Mouse (Mus musculus): ENCODE measurements around the gene Crygn.
A peak's percentile ranks its signal among the peaks of the same experiment; 100 is the strongest.

Gene Crygn

DNA sequence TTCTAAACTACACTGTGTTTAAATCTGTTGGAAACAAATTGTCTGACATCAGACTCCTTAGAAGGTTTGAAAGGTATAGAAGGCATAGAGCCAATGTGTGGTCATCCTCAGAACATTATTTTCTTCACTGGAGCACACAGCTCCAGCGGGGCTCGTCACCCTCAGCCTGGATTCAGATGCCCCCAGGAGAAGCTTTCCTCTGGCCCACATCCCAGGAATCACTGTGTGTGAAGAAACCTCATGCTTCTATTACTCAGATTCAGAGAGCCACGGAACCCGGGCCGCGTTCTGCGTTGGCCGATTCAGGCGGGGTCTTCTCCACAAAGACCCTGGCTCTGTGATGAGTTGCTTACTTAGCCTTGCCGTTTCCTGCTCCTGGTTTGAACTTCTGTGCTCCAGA is 13.9 kb downstream of the Crygn start:
- DNase-seq, result no peak

DNA sequence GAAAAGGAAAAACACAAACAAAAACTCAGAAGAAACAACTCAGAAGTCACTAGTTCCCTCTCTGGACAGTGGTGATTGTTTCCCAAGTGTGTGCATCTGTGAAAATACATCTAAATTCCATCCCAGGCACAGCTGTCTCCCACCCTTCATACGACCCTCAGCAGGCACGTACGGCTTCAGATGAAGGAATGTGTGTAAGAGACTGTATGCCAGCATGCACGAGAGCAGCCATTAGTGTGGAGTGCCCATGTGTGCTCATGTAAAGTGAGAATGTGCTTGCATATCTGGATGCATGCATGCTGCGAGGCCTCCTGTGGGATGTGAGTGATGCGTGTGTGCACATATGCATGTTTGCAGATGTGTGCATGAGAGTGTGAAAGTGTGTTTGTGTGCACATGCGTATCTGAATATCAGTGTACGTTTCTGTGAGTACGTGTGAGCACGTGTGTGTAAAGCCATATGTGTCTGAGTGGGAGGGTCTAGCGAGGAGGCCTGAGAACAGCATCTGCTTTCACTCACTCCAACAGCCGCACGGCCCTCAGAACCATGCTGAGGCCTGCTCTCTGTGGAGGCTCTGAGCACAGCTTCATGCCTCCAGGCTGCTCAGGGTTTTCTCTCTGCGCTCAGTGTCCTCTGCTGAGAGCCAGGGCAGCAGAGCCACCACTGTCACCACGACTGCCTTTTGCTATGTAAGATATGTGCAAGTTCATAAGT is 16.5 kb downstream of the Crygn start:
- DNase-seq, result no peak

DNA sequence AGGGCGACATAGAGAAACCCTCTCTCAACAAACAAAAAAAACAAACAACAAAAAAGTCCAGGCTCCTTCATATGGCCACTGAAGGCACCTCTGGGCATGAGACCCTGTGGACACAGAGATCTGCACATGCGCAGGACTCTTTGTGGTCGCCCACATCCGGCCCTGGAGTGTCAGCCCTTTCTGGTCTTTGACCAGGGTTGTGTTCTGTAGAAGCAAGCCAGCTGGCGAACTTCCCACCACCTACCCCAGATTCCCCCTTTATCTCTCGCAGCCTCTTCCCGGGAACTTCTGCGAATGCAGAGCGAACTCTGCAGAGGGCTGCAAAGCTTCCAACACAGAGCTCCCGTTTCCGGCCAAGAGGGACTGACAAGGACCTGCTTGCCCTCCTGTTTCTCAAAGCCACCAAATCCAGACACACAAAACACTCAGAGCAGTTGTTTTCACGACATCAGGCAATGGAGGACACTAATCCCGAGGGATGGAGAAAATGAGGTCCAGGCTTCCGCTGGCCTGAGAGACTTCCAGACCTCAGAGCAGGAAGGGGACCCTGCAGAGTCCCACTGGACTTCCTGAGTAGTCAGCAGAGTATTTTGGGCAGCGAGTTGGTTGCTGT is 18.6 kb downstream of the Crygn start:
- no peak for DNase-seq

DNA sequence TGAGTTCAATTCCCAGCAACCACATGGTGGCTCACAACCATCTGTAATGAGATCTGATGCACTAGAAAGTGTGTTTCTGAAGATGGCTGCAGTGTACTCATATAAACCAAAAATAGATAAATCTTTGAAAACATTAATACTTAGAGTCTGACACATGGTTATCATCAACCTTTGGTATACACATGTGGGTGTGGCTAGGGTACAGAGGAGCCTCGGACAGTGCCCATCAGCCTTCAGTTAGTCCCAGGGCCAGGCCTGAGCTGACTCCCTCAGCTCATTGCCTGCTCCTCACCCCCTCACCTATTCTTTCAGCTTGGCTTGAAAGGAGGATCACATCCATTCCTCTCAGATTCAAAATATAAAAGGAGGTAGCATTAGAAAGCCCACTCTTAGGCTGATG is 19.3 kb downstream of the Crygn start:
- no peak for DNase-seq

DNA sequence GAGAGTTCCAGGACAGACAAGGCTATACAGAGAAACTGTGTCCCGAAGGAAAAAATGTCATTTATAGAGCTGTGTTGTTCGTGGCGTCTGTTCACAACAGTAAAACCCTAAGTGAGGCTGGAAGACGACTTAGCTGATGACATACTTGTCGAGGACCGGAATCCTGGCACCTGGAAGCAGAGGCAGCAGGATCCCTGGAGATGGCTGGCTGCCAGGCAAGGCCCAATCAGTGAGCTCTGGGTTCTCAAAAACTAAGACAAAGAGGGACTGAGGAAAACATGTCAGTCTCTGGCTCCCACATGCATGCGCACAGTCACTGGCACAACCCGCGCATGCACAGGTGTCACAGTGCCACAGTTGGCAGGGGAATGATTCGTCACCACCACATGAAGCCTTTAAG is 20.2 kb downstream of the Crygn start:
- no peak for DNase-seq

DNA sequence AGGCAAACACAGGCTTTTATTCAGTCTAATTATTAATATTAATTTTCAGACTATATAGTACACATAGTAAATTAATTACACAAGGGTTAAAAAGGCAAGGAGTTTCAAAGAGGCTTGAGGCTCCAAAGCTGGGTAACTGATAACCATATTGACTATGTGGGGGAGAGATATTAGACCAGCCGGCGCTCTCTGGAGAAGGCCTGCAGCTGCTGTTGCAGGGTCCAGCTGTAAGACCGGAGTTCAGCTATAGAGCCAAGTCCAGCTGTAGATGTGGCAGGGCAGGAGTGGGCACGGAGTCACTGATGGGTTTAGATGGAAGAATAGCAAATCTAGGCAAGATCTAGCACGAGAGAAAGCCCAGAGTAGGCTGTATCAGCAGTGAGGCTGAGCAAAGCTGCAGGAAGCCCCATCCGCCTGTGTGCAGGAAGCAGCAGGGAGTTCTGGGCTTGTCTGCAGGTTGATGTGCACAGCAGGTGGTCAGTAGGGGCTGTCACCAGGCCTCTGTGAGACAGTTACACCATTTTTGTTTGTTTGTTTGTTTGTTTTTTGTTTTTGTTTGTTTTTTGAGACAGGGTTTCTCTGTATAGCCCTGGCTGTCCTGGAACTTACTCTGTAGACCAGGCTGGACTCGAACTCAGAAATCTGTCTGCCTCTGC is 23.9 kb downstream of the Crygn start:
- no peak for DNase-seq

DNA sequence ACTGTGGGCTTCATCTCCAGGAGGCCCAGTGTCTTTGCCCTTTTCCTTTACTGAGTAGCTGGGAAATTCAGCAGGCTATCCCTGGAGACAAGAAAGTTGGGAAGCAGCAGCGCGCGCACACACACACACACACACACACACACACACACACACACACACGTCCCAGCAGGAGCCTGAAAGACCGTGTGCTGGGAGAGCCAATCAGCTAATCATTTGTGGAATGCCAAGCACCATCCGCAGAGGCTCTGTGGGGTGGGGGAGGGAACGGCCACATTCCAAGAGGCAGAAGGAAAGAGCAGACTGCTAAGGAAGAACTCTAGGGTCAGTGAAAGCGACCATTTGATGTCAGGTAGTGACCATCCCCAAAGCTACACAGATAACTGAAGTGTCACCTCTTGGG is 24.7 kb downstream of the Crygn start:
- DNase-seq, result no peak

DNA sequence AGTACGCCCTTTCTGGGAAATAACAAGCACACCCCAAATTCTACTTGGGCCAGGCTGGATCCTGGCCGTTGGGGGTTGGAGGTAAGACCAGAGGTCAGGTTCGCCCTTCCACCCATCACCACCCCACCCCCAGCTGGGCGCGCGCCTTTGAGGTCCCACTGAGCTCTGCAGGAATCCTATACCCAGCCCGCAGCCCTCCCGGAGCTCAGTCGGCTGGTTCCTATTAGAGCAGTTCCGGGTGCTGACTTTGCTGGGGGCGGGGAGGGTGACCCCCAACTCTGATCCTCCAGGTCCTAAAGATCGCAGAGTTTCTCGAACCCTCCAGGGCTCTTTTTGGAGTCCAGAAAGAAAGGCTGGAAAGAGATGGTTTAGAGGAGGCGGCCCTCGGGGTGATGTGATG is 26.8 kb downstream of the Crygn start:
- no peak for DNase-seq

DNA sequence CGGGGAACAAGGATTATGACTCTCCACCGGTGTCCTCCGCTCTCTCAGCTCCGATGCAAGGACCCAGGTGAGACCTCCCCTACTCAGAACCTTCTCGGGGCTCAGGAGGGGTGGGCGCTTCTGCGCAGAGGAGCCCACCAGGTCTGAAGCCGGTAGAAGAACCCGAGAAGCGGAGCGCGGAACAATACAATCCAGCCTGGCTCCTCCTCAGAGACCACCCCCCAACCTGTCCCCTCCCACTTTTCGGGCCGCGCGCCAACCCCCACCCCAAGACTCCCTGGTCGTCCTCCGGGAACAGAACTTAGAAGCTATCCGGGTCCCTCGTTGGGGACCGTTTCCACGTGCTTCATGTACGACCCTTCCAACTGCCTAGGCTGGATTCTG is 27.3 kb downstream of the Crygn start, which contains the start of gene Wdr86:
Gene Wdr86 (minus strand): TSS at position 240 of the 384 bp plus-strand sequence.
- no peak for DNase-seq

DNA sequence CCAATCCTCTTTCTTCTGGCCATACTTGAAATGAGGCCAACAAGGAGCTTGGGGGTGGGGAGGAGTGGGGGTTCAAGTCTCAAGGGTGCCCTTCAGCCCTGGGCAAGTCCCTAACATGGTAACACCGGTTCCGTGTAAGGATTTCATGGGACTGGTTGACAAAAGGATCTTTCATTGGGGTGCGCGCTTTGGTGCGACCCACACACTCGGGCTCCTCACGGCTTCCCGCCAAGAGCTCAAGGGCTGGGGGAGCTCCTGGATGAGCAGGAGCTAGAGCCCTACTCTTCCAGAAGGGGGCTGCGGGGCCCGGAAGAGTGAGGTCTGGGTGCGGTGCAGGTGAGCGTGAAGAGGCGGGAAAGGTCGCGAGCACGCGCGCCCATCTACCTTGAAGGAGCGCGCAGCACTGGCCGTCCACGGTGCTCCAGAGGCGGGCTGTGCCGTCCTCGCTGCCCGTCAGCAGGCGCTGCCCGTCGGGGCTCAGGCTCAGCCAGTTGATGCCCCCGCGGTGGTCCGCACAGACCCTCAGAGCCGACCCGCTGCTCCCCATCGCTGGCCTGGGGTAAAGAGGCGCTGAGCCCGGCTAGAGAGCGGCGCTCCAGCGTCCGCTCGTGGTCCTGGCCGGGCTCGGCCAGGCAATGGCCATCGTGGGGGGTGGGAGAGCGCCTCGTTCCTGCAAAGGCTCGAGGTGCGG is 27.9 kb downstream of the Crygn start:
- DNase-seq, result no peak

DNA sequence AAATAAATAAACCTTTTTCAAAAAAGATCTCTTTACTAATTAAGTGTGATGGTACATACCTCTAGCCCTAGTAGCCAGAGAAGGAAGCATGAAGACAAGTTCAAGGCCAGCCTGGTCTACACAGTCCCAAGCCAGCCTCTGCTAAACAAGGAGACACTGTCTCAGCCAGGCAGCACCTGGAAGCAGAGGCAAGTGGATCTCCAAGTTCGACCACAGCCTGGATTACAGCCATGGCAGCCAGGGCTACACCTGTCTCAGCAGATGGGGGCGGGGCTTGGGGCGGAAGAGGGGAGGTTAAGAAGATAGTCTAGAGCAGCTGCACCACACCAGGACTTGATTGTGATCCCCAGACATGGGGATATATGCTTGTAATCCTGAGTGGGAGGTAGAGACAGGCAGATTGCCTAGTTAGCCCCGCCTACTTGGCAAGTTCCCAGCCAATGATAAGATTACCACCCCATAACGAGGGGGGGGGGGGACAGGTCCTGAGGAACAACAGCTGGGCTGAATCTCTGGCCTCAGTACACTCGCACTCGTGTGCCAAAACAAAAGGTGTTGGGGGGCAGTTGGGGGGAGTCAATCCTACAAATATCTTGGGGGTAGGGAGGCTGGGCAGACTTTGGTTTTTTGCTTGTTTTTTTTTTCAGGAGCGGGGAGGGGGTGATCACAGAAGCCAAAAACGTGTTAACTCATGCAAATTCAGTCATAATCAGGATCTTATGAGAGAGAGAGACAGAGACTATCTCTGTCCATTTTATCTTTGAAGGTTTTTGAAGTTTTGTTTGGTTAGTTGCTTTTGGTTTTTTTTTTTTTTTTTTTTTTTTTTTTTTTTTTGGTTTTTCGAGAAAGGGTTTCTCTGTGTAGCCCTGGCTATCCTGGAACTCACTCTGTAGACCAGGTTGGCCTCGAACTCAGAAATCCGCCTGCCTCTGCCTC is 30.6 kb downstream of the Crygn start:
- DNase-seq, result no peak

DNA sequence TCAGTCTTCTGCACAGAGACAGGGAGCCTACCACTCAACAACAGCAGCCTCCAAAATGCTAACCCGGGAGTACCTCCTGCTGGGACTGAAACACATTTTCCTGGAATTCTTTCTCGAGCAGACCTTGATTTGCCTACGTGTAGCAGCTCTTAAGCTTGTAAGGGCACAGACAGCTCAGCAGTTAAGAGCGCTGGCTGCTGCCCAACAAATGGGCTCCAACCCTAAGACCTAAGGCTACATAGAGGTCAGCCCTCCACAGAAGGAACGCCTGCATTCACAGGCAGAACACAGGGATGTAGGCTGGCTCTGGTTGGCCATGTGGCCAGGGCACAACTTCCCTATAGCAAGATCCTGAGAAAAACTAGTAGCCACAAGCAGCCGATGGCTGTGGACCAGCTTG is 31.9 kb downstream of the Crygn start:
- DNase-seq, result no peak

DNA sequence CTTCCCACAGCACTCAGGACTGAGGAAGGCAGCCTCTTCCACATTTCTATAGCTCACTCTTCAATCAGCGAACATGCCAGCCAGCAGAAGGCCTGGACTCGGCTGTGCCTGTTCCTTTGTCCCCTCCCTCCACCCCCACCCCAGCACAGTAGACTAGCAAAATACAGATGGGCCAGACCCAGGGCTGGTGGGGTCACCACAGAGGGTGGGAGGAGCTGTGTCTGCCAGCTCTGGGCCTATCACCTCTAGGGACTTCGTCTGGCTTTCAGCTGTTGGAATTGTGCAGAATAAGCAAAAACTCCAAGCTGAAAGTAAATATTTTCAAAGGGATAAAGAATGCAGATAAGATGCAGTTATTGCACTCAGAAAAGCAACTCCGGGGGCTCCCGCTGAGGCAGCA is 33.0 kb downstream of the Crygn start:
- DNase-seq, result no peak

DNA sequence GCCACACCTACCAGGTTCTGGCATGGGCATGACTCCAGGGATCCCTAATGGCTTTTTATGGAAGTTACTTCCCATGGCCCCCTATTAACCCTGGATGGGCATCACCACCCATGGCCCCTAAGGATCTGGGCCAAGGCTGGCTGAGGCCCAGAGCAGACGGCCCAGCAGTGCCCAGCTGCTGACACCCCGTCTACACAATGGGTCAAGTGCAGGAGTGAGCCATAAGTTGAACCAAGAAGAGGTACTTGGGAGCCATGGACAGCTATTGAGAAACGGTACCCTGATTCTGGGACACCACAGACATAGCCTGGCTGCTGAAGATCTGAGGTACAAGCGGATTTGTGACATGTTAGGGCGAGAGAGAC is 33.6 kb downstream of the Crygn start:
- DNase-seq, result no peak

DNA sequence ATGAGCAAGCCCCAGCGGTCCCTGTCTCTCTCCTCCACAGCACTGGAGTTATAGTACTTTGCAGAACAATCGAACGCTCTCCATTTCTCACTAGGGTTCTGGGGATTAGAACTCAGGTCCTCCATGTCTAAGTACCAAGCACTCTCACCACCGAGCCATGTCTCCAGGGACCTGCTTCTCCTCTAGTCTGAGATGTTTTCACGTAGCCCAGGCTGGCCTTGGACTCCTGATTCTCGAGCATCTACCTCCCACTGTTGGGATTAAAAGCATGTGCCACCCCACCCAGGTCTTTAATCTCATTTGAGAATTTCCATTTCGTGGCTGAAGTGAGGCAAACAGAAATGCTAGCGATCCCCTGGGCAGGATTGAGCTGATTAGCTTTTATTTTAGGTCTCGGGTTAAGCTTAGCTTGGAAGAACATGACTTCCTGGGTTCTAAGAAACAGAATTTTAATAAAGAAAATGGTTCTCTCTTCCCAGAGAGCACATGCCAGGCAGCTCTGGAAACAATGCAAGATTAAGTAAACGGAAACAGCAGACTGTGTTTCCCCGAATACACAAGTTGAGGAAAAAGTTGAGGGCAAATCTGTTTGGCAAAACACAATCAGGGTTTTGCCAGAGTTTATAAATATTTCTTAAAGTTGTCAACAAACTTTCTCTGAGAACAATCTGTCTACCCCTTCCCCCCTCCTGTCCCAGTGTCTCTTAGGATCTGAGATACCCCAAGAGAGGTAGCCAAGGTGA is 34.1 kb downstream of the Crygn start:
- no peak for DNase-seq

DNA sequence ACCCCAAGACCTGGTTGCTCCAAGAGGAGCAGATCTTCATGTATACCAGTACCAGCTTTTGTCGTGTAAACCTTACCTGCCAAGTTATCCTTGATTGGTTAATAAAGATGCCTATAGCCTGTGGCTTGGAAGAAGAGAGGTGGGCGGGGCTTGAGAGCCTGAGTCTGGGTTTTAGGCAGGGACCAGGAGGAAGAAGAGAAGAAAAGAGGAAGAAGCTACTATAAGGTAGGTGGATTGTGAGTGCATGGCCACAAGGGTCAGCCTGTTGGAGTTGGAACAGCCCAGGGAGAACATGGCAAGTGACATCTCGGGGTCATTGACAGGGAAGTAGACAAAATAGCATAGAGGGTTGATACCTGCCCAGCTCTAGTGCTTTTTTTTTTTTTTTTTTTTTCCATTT is 38.0 kb downstream of the Crygn start:
- DNase-seq, result no peak

DNA sequence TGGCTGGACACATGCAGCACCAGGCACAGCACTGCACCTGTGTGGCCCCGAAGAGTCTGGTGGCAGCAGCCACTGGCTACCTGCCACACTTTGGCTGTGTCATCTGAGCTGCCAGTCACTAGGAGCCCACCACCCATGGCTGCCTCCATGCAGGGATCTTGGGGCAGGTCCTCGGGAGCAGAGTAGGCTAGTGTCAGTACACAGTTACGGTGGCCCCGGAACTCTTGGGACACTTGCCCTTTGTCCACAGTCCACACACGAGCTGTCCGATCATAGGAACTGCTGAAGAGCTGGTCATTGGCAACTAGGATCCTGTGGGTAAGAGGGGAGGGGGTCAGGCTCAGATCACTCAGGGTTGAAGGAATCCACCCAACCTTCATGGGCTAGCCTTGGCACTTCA is 39.7 kb downstream of the Crygn start:
- no peak for DNase-seq

DNA sequence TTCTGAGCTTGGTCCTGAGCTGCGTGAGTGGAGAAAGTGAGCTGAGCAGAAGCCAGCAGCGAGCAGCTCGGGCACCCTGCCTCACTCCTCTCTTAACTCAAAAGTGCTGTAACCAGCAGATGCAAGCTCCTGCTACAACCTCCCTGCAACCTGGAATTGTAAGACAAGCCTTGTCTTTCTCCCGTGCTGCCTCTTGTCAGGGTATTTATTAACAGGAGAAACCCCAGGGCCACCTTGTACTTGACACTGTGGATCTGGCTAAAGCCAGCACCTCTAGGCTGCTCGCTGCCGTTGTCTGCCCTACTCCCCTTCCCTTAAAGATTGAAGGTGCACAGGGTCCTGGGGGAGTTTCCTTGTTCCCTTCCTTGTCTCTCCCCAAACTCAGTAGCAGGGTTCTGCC is 43.8 kb downstream of the Crygn start:
- no peak for DNase-seq

DNA sequence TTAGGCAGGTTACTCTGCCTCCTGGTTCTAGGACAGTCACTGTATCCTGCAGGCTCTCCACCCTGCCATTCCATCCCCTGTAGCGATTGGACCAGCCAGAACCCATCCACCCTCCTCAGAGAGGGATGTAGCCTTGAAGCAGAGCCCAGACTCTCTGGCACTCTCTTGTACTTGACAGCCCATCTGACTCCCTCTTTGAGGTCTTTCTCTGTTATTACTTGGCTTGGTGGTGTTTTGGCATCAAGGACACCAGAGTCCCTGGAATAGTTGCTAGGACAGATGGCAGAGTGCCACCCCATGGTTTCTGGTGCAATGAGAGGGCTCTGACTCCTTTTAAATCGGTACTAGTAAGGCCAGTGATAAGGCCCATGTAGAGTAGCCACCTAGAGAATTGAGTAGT is 44.6 kb downstream of the Crygn start:
- peak; percentile 71 to 74 for DNase-seq

DNA sequence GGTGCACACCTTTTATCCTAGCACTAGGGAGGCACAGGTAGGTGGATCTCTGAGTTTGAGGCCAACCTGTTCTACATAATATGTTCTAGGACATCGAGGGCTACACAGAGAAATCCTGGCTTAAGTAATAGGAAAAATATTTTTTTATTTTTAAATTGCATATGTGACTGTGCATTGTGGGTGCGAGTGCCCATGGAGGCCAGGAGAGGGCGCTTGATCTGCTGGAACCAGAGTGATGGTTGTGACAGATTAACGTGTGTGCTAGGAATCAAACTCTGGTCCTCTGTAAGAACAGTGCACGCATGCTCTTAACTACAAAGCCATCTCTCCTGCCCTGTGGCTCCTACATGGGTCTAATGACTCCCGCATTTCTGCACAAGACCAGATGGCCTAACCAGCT is 46.2 kb downstream of the Crygn start:
- DNase-seq, result no peak

DNA sequence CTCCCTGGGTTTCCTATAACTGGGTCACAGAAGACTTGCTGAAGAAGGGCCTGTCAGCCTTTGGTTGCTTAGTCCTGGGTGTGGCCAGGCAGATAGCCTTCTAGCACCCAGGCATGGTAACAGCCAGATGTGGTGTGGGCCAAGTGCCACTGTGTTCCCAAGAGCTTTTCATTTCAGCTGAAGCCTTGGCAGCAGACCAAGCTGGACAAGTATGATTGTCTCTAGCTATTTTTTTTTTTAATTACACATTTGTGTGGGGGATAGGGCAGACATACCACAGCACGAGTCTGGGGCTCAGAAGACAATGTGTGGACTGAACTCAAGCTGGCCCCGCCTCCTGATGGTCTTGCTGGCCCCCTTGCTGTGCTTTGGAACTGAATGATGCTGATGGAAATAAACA is 47.8 kb downstream of the Crygn start:
- DNase-seq, result no peak

DNA sequence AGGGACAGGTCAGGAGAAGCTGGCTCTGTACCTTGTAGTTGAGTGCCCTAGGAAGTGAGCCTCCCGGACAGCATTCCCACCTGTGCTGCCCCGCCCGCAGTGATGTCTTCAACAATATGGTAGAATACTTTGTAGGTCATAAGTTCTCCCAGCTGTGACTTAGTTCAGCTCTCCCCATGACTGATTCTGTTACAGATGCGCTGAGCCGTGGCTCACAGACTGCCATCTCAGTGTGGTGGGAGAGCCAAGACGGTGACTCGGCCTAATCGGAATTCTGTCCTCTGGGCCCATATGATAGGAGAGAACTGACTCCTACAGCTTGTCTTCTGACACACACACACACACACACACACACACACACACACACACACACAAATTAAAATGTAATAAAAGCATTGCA is 53.2 kb downstream of the Crygn start:
- DNase-seq, result no peak
